Comparison of ENCODE assay signal across 11 mouse cellular contexts in genomic region chrX:20414885-20415622, GRCm38 (mm10). TPM values are rescaled to one million over a fixed set of nuclear protein-coding genes. Genes with fewer than 3 reads are reported as not detected.
DNase-seq lines count a peak whose midpoint lies in the region; ATAC-seq and TF ChIP-seq lines count a peak whose summit lies in the region.
"Had no signal": no experiment of that assay in that cellular context is flagged by ENCODE, and none has a peak within 500 bp of the region (broad histone marks: within the 10 kb centered on the region; RNA-seq: fewer than 3 reads in every experiment).

No protein-coding gene starts in this region.

- ATAC-seq in lung, postnatal 0 days = no peak

- no peak overlapping the region for H3K4me2 ChIP-seq in lung, postnatal 0 days (replicated peaks; ENCODE audit: low read depth, low read length)
- H3K4me2 ChIP-seq: embryonic facial prominence, embryonic 12.5 days; liver, embryonic 15.5 days had no signal

- H3K27me3 ChIP-seq in lung, postnatal 0 days (replicated peaks; ENCODE audit: insufficient read depth, low read length) = no peaks in the 10 kb centered on the region
- H3K27me3 ChIP-seq: embryonic facial prominence, embryonic 12.5 days; liver, embryonic 15.5 days had no signal

- no peaks in the 10 kb centered on the region for H3K36me3 ChIP-seq in lung, postnatal 0 days (ENCODE audit: insufficient read depth, low read length)
- H3K36me3 ChIP-seq: embryonic facial prominence, embryonic 12.5 days; liver, embryonic 15.5 days had no signal

- no peak for TF ChIP-seq EP300 in lung, postnatal 0 days (IDR thresholded peaks at IDR 0.05)

- H3K4me3 ChIP-seq in gastrocnemius, adult 2 months = no peak overlapping the region
- no peak overlapping the region for H3K4me3 ChIP-seq in lung, postnatal 0 days (ENCODE audit: low read depth, low read length)
- H3K4me3 ChIP-seq: embryonic facial prominence, embryonic 12.5 days; liver, embryonic 15.5 days had no signal

- no peak overlapping the region for H3K9ac ChIP-seq in lung, postnatal 0 days (replicated peaks; ENCODE audit: low read depth)
- H3K9ac ChIP-seq: embryonic facial prominence, embryonic 12.5 days; liver, embryonic 15.5 days had no signal

- no peak for TF ChIP-seq CTCF in gastrocnemius, adult 2 months (IDR thresholded peaks at IDR 0.05)
- TF ChIP-seq CTCF in lung, postnatal 0 days (IDR thresholded peaks at IDR 0.05) = no peak

- H3K27ac ChIP-seq in gastrocnemius, adult 2 months = no peak overlapping the region
- no peak overlapping the region for H3K27ac ChIP-seq in lung, postnatal 0 days (ENCODE audit: low read length)
- H3K27ac ChIP-seq: embryonic facial prominence, embryonic 12.5 days; liver, embryonic 15.5 days had no signal

- H3K4me1 ChIP-seq in lung, postnatal 0 days (ENCODE audit: insufficient read depth, low read depth, low read length) = no peaks in the 10 kb centered on the region
- H3K4me1 ChIP-seq: embryonic facial prominence, embryonic 12.5 days had no signal

- 57% methylated on average over 10 of the region's 10 CpGs for WGBS in lung, postnatal 0 days

- no peaks in the 10 kb centered on the region for H3K9me3 ChIP-seq in lung, postnatal 0 days (ENCODE audit: low read length)
- H3K9me3 ChIP-seq: embryonic facial prominence, embryonic 12.5 days; liver, embryonic 15.5 days had no signal

- DNase-seq in gastrocnemius, postnatal 10 days = peak; percentile 3
- DNase-seq in gastrocnemius, adult 2 months = no peak
- DNase-seq in frontal cortex, postnatal 10 days (ENCODE audit: low spot score in 2 of 2) = peak; percentile 5 to 9
- DNase-seq in kidney, postnatal 4 days = peak; percentile 44 to 69
- DNase-seq in right cerebral cortex, adult 2 months (ENCODE audit: low spot score in 2 of 2) = peak; percentile 19 to 47
- no peak for DNase-seq in lung, postnatal 0 days (ENCODE audit: low spot score)
- no peak for DNase-seq in cerebellum, postnatal 36 days
- no peak for DNase-seq in adrenal gland, adult 2 months
- DNase-seq: thymus, postnatal 4 days had no signal

- intact Hi-C loops in gastrocnemius, adult 2 months (cut with DNase I) = no loop called here

RNA-seq across cellular contexts. Expression of gene Jade3, which starts 10.4 kb away (rescaled TPM):
- 1 to 10 TPM; 1.3 to 2.6 TPM for total RNA-seq in gastrocnemius, postnatal 10 days (2021)
- under 1 TPM; 0.36 to 0.41 TPM for total RNA-seq in gastrocnemius, adult 2 months (2021)
- 6.2 and 6.3 TPM in 2 replicates for polyA plus RNA-seq in lung, postnatal 0 days (2015; fragmentation: Nextera tagmentation; extraction: Ambion mirVana)
- 1 to 10 TPM; 4.0 to 4.6 TPM for total RNA-seq in adrenal gland, adult 2 months (2021)
- polyA plus RNA-seq in adrenal gland, adult 2 months (2012; rRNA removed) = 0.17 and 0.22 TPM in 2 replicates

RNA-seq across cellular contexts. Expression of gene Rp2, which starts 50.8 kb away (rescaled TPM):
- total RNA-seq in gastrocnemius, postnatal 10 days (2021) = 1 to 10 TPM; 7.3 to 9.2 TPM
- total RNA-seq in gastrocnemius, adult 2 months (2021) = 1 to 10 TPM; 4.7 to 6.2 TPM
- 11.7 and 13.8 TPM in 2 replicates for polyA plus RNA-seq in lung, postnatal 0 days (2015; fragmentation: Nextera tagmentation; extraction: Ambion mirVana)
- total RNA-seq in adrenal gland, adult 2 months (2021) = 10 to 100 TPM in 1 of 2 experiments, 1 to 10 TPM in 1; 9.9 to 19.1 TPM
- polyA plus RNA-seq in adrenal gland, adult 2 months (2012; rRNA removed) = 1.3 and 3.8 TPM in 2 replicates

Comparison
In these comparisons a context has a peak if more than half of its experiments do, and no peak if none do; other contexts are left out.
1. DNase-seq: peak in gastrocnemius, postnatal 10 days (single experiment), frontal cortex, postnatal 10 days (2 of 2), kidney, postnatal 4 days (2 of 2) and right cerebral cortex, adult 2 months (2 of 2); none in gastrocnemius, adult 2 months (single experiment), lung, postnatal 0 days (single experiment), cerebellum, postnatal 36 days (0 of 2) and adrenal gland, adult 2 months (single experiment).